Mouse (Mus musculus) left cerebral cortex, postnatal 14 days (tissue): ENCODE results near the gene Adam17. TPM values are rescaled to one million over a fixed set of nuclear protein-coding genes. Genes with fewer than 3 reads are reported as not detected.

Source experiments
- DNase-seq, 2 experiments: peaks; one replicate each; pipeline ENCODE4 v3.0.0; 2021 to 2022; ENCODE audit warnings: low spot score in 2 of 2, mixed read lengths in 1 of 2
- intact Hi-C: fragments of 180-260 bp; cut with DNase I; formaldehyde crosslinking; loops from one replicate; pipeline ENCODE4 v1.15.1; 2025
- total RNA-seq, 2 experiments: library from RNA; stranded (reverse); gene quantifications; 2 replicates each; pipeline ENCODE4 v1.2.3; 2021

Gene Adam17
- total RNA-seq, 2 experiments from 2014 or later = 17.9 to 20.4 TPM

DNA sequence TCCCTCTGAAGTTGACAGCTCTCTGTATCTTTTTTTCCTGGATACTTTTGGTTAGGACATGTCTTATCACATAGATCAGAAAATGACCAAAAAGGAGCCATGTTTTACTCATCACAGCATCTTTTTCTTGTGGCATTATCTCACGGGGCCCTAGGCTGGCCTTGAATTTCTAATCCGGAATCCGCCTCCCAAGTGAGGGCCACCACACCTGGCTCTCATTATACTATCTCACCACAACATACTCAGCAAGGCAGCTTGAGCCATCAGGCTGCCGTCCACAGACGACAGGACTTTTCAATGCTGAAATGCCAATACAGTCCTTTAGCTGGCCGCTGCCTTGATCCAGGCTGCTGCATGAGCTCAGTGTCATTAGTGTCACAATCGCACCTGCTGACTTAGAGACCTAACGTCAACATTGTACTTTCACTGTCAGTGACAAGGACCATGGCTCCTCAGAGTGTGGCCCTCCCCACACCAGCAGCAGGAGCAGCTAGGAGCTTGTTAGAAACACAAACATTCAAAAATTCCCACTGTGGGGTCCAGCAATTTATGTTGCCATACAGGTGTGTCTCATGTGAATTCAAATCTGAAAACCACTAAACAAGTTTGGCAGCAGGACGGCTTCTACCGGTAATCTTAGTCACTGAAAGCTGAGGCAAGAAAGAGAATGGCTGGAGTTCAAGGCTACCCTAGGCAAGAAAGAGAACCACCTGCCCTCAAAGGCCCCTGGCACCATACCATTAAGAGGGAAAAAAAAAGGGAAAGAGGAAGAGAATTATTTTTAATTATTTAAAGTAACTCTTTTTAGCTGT is 8.6 kb downstream of the Adam17 start:
- DNase-seq = no peak
- intact Hi-C loops = no loop called here

- no peak for DNase-seq
- intact Hi-C loops = no loop called here
Observed at GRCm38 (mm10) chr12:21363195-21363594, 10.2 kb downstream of the Adam17 start.

- no peak for DNase-seq
- intact Hi-C loops = no loop called here
Observed at GRCm38 (mm10) chr12:21362686-21363085, 10.7 kb downstream of the Adam17 start.

DNA sequence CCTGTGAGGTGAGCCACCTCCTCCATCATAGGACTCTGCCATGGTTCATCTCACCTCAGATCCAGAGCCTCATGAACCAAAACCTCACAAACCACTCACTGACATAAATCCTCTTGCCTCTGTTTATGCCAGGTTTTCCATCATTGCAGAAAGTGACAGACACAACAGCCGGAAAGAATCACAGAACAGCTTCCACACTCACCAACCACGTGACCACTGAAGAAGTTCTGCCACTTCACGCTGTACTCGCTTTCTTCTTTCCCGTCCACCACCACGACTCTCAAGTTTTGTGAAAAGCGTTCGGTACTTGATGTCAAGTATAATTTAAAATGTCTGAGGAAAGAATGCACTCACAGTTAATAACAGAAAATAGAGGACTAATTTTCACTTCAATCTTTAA is 19.8 kb downstream of the Adam17 start:
- intact Hi-C loops = no loop called here
- no peak for DNase-seq

DNA sequence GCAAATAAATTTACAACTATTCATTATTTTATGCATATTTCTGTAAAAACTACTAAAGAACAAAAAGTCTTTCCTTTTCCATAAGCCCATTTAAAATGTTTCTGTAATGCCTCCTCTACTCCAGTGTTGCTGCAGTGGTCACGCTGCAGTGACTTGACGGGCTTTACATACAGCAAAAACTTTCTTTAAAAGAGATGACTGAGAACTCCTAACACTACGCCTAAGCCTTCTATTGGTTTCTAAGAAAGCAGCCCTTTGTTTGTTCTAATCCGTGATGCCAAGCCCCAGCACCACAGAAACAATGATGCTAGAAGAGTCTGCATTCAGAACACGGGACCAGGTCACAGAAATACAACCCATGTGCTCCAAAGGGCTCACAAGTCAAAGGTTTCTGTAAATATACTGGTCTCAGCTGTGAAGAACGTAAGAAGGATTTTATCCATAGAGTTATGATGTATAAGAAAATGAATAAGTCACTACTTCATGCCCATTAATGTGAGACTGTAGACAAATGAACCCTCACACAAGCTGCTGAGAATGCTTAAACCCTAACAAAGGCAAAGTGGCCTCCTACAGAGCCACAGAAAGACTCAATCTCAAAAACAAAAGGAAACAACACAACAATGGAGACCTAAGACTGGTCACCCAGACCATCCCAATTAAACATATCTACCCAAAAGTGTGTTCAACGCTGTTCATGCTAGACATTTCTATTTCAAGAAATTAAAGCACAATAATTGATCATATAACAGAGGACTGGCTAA is 23.1 kb downstream of the Adam17 start:
- no peak for DNase-seq
- intact Hi-C loops = no loop called here

GRCm38 (mm10) chr12:21346972-21347371 is 26.5 kb downstream of the Adam17 start:
- intact Hi-C loops = no loop called here
- no peak for DNase-seq

GRCm38 (mm10) chr12:21340674-21341073 is 32.8 kb downstream of the Adam17 start:
- no peak for DNase-seq
- intact Hi-C loops = no loop called here

GRCm38 (mm10) chr12:21337171-21337570 is 36.3 kb downstream of the Adam17 start:
- DNase-seq = no peak
- intact Hi-C loops = no loop called here

DNA sequence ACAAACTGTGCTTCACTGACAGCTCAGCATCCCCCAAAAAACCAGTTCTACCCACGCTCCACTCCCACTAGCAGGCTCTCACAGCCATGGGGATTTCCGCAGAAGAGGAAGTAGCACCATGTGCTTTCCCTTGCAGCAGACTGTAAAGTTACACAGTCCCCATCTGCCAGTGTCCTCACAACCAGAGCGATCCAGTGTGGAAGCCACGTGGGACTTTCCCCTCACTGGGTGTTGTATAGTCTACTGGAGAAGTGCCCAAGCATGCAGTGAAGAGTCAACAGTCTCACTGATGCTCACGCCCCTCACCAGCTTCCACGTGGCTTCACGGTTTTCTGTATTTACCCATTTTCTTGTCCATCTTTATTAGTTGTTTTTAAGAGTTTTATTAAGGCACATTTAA is 37.6 kb downstream of the Adam17 start:
- intact Hi-C loops = no loop called here
- DNase-seq = peak; percentile 61

DNA sequence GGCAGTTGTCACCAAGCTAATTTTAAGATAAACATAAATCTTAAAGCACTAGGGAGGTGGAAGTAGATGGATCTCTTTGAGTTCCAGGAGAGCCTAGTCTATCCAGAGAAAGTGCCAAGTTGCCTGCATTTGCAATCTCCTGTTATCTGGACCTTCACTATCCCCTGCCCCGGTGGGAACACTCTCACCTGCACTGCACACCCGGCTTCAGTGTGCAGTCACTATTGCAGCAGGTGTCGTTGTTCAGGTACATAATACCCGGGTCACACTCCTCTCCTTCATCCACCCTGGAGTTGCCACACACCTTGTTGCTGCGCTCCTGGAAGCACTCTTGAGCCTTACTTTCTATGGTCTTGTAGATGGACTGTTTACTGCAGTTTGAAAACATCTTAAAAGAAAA is 39.7 kb downstream of the Adam17 start:
- DNase-seq = no peak
- intact Hi-C loops = no loop called here

DNA sequence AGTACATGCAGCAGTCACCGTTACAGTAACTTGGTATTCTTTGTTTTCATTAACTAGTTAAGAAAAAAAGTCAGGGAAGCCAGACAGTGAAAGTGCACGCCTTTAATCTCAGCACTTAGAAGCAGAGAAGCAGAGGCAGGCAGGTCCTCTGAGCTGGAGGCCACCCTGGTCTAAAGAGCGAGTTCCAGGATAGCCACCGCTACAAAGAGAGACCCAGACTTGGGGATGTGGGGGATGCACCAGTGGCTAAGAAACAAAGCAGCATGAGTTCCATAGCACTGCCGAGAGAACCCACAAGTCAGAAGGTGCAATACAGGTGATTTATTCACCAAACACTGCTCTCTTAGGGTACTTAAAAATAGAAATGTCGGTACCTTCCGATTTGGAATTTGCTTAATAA is 40.4 kb downstream of the Adam17 start:
- intact Hi-C loops = no loop called here
- DNase-seq = no peak

DNA sequence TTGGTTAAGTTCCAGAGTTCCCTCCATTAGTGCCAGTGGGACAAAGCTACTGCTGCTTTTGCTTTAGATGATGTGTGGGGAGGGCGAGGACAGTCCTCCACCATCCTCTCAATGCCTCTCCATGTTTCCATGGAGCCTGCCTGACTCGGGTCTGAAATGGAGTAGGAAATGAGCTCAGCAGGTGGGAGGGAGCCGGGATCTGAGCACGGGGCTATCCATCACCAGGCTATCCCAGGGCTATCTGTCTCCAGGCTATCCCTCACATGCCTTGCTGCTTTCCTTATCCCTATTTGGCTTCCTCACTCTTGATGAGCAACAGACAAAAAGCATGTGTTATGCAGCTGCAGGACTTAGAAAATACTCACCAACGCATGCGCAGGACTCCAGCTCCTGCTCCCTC is 41.7 kb downstream of the Adam17 start:
- no peak for DNase-seq
- intact Hi-C loops = no loop called here

- DNase-seq = peak; percentile 55 to 61
- intact Hi-C loops = no loop called here
Observed at GRCm38 (mm10) chr12:21330961-21331576, 42.4 kb downstream of the Adam17 start.

- no peak for DNase-seq
- intact Hi-C loops = no loop called here
Observed at GRCm38 (mm10) chr12:21329661-21330400, 43.6 kb downstream of the Adam17 start.

DNA sequence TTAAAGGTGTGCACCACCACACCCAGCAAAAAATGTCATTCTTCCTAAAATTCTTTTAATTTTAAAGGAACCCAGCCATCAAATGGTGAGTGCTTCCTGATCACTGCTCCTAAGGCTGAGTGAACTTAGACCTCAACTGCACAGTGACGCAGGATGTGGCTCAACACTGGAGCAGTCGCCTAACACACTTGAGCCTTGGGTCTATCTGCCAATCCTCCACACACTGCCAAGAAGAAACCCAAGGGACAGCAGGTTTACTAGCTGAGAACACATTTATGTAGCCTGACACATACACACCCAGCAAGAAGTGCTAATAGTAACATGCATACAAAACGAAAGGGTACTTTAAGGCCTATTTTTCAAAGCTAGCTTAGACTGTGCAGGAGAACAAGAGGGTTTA is 47.1 kb downstream of the Adam17 start:
- DNase-seq = no peak
- intact Hi-C loops = no loop called here

- DNase-seq = no peak
- intact Hi-C loops = no loop called here
Observed at GRCm38 (mm10) chr12:21325266-21325665, 48.2 kb downstream of the Adam17 start.

DNA sequence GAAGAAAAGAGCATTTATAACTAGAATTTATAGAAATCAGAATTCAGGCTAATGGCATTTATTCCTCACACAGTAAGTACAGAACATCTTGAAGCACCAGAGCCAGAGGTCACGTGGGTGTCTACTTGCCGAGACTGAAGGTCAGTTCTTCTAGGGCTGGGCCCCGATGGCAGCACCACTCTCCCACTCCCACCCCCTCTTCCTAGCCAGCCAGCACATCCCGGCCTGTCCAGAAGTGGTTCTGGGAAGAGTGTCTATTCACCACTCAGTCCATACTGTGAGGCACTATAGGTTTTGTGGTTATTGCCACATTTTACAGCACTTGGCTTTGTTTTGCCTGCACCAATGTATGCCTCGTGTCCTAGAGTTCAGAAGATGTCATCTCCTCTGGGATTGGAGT is 49.3 kb downstream of the Adam17 start:
- intact Hi-C loops = no loop called here
- DNase-seq = no peak

GRCm38 (mm10) chr12:21322856-21323255 is 50.6 kb downstream of the Adam17 start:
- intact Hi-C loops = no loop called here
- DNase-seq = no peak

GRCm38 (mm10) chr12:21322296-21322695 is 51.1 kb downstream of the Adam17 start:
- intact Hi-C loops = no loop called here
- no peak for DNase-seq

DNA sequence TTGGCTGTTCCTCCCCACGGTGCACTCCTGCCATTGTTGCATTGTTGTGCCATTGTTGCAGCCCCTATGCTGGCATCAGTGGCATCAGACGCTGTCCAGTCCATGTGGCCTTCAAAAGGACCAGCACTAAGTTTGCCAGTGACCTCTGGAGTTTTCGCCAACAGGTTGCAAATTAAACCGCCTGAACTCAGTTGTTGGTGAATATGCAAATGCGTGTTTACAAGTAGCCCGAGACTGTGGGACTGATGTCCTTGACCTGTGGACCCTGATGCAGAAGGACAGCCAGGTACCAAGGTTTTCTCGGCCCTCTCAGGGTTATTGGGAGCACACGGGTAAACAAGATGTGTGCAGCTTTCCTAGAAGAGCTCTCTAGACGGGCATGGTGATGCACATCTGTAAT is 52.3 kb downstream of the Adam17 start:
- intact Hi-C loops = no loop called here
- no peak for DNase-seq
